Mouse (Mus musculus) MEL (cell line): ENCODE data around the gene Tbc1d5.

Experiments
- CTCF ChIP-seq, 3 experiments: IDR thresholded peaks in 2 of 3; conservative IDR thresholded peaks in 1 of 3; 2 replicates each; pipeline ENCODE4 v1.5.1; 2011 to 2012; ENCODE audit warnings: low read length in 3 of 3, low read depth in 2 of 3, mild to moderate bottlenecking in 2 of 3, improper control_type of control experiment in 1 of 3, inconsistent platforms in 1 of 3, mixed read lengths in 1 of 3, moderate library complexity in 1 of 3; ENCODE audit not compliant: control insufficient read depth in 1 of 3, insufficient read depth in 1 of 3, poor library complexity in 1 of 3, severe bottlenecking in 1 of 3
- E2F4 ChIP-seq: IDR thresholded peaks from 2 replicates; pipeline ENCODE4 v1.6.1; 2011; ENCODE audit warnings: low read depth, low read length, improper control_type of control experiment, borderline replicate concordance
- EP300 ChIP-seq, 2 experiments: IDR thresholded peaks; 2 replicates each; pipeline ENCODE4 v1.6.1; 2011; ENCODE audit warnings: improper control_type of control experiment in 2 of 2, low read length in 2 of 2, low read depth in 1 of 2, mild to moderate bottlenecking in 1 of 2
- GABPA ChIP-seq: IDR thresholded peaks from 2 replicates; pipeline ENCODE4 v1.6.1; 2012; ENCODE audit warnings: low read depth, mild to moderate bottlenecking, inconsistent platforms, low read length, improper control_type of control experiment, moderate library complexity
- GATA1 ChIP-seq: IDR thresholded peaks from 2 replicates; pipeline ENCODE4 v1.6.1; 2011; ENCODE audit warnings: low read depth, low read length, improper control_type of control experiment
- MAFK ChIP-seq: IDR thresholded peaks from 2 replicates; pipeline ENCODE4 v1.6.1; 2011; ENCODE audit warnings: low read depth, mild to moderate bottlenecking, low read length, improper control_type of control experiment, borderline replicate concordance
- MAX ChIP-seq: IDR thresholded peaks from 2 replicates; pipeline ENCODE4 v1.6.1; 2011; ENCODE audit warnings: low read length, improper control_type of control experiment
- MYC ChIP-seq: IDR thresholded peaks from 2 replicates; pipeline ENCODE4 v1.6.1; 2011; ENCODE audit warnings: low read depth, mild to moderate bottlenecking, low read length, improper control_type of control experiment, moderate library complexity
- POLR2A ChIP-seq, 2 experiments: IDR thresholded peaks; 2 replicates each; pipeline ENCODE4 v1.6.1; 2011 to 2012; ENCODE audit warnings: low read length in 2 of 2, mild to moderate bottlenecking in 2 of 2, control low read depth in 1 of 2, improper control_type of control experiment in 1 of 2, low read depth in 1 of 2, moderate library complexity in 1 of 2; ENCODE audit not compliant: control insufficient read depth in 1 of 2, insufficient read depth in 1 of 2, poor library complexity in 1 of 2
- RCOR1 ChIP-seq: IDR thresholded peaks from 2 replicates; pipeline ENCODE4 v1.6.1; 2012; ENCODE audit warnings: low read depth, mild to moderate bottlenecking, inconsistent platforms, low read length, improper control_type of control experiment
- SIN3A ChIP-seq: IDR thresholded peaks from 2 replicates; pipeline ENCODE4 v1.6.1; 2012; ENCODE audit warnings: low read length, improper control_type of control experiment, inconsistent platforms
- SMC3 ChIP-seq: IDR thresholded peaks from 2 replicates; pipeline ENCODE4 v1.6.1; 2011; ENCODE audit warnings: low read depth, low read length, improper control_type of control experiment
- TBP ChIP-seq: IDR thresholded peaks from 2 replicates; pipeline ENCODE4 v1.8.0; 2011; ENCODE audit warnings: low read depth, low read length, improper control_type of control experiment

- TF ChIP-seq CTCF (IDR thresholded peaks at IDR 0.05 in 2 of 3, conservative IDR thresholded peaks at IDR 0.05 in 1 of 3; ENCODE audit: control insufficient read depth in 1 of 3, insufficient read depth in 1 of 3, low read depth in 2 of 3, low read length in 3 of 3, poor library complexity in 1 of 3, severe bottlenecking in 1 of 3) = no peak
- no peak for TF ChIP-seq GABPA
- TF ChIP-seq RCOR1 = no peak
- no peak for TF ChIP-seq POLR2A (IDR thresholded peaks at IDR 0.05; ENCODE audit: control insufficient read depth in 1 of 2, insufficient read depth in 1 of 2, low read depth in 1 of 2, low read length in 2 of 2, poor library complexity in 1 of 2)
- no peak for TF ChIP-seq EP300 (IDR thresholded peaks at IDR 0.05; ENCODE audit: low read depth in 1 of 2, low read length in 2 of 2)
- TF ChIP-seq SMC3 = no peak
- no peak for TF ChIP-seq MYC
- TF ChIP-seq MAX = no peak
- TF ChIP-seq TBP = no peak
- no peak for TF ChIP-seq MAFK
- TF ChIP-seq E2F4 = no peak
- no peak for TF ChIP-seq SIN3A
- TF ChIP-seq GATA1 = no peak
Measured at GRCm38 (mm10) chr17:50741386-50741785, 437.8 kb downstream of the Tbc1d5 start.
